ENCODE assay signal across 17 mouse cellular contexts in genomic region chr5:10388991-10389390, GRCm38 (mm10).
"Had no signal": no experiment of that assay in that cellular context is flagged by ENCODE, and none has a peak within 500 bp of the region (broad histone marks: within the 10 kb centered on the region; RNA-seq: fewer than 3 reads in every experiment).

No protein-coding gene starts in this region.

- DNase-seq: gastrocnemius, adult 2 months; gastrocnemius, postnatal 10 days; gastrocnemius, postnatal 25 days; heart, adult 18-20 months; heart, postnatal 14 days; heart, postnatal 36 days; kidney, adult 18-20 months; kidney, adult 8-10 months; kidney, postnatal 14 days; kidney, postnatal 36 days; layer of hippocampus, adult 9-11 months; layer of hippocampus, postnatal 36 days; left cerebral cortex, postnatal 4 days had no signal

- ATAC-seq: hindbrain, postnatal 0 days; intestine, embryonic 15.5 days; intestine, postnatal 0 days; liver, embryonic 12.5 days had no signal
